Mouse (Mus musculus) megakaryocyte-erythroid progenitor cell, adult 5-6 weeks (primary cell): ENCODE measurements around the gene Cyfip2. TPM values are rescaled to one million over a fixed set of nuclear protein-coding genes. Genes with fewer than 3 reads are reported as not detected.
"Not testable (repeated sequence)": the region's sequence is repeated elsewhere in the genome, so short reads cannot be mapped to it uniquely, and the experiment has no call there.

Experiments used
- ATAC-seq: replicated peaks from 2 replicates; pipeline ENCODE4 v1.8.0; 2016; ENCODE audit warnings: mild to moderate bottlenecking, inconsistent platforms; ENCODE audit not compliant: severe bottlenecking, poor library complexity, low FRiP score, low TSS enrichment
- total RNA-seq, 2 experiments: library from RNA; stranded (forward) in 1 of 2; stranded (reverse) in 1 of 2; fragments of 200-1000, 215-1000 nt in 1 of 2; fragments of >200 nt in 1 of 2; fragmentation: Nextera tagmentation in 1 of 2; gene quantifications; 2 replicates each; pipeline ENCODE4 v1.2.3; 2014 to 2017

The Cyfip2 gene
- total RNA-seq, 2 experiments from 2014 or later = 36.6 to 56.1 TPM

DNA sequence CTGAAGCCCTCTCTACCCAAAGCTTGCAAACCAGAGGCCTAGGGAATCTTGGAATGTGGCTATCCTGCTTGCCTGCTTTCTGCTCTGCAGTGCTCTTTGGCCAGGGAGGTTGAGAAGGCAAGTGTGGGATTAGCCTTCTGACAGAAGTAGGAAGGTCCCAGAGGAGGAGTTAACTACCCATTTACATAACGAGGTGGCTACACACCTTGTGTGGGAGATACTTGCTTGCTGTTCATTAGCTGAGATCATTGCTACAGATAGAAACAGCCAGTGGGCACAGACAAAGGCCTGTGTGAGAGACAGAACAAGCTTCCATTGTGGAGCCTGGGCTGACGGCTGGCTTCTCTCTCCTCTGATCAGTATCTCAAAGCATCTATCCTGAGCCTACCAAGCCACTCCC lies 102.8 kb downstream of the Cyfip2 start:
- no peak for ATAC-seq

DNA sequence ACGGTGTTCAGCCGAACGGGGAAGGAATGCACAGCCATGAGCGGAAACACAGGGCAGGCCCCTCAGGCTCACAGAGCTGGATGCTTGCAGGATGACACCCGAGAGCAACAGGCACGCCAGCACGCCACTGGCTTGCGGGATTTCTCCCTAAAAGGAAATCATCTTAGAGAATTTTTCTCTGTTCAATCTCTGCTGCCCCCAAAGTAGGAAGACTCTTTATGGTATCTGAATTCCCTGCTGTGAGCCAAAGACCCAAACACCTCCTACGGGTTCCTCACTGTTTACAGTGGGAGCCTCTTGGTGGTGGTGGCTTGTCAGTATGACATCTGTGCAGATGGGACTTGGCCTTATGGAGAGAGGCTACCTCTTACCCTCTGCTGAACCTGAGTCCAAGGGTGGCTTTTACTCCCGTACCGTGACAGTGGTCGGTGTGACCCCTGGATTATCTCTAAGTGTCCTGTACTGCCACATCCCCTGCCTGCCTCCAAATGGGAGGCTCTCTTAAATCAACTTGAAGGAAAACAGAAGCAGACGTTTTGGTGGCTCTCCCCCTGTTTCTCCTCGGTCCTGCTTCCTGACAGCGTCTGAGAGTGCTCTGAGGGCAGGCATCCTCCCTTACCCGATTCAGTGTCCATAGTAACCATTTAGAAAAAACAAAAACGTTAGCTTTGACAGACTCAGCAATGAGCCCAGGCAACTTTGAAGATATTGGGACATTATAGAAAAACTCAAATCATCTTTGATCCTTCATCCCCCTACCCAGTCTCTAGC lies 106.8 kb downstream of the Cyfip2 start:
- ATAC-seq = no peak

GRCm38 (mm10) chr11:46204841-46205240 lies 107.8 kb downstream of the Cyfip2 start:
- ATAC-seq = no peak

DNA sequence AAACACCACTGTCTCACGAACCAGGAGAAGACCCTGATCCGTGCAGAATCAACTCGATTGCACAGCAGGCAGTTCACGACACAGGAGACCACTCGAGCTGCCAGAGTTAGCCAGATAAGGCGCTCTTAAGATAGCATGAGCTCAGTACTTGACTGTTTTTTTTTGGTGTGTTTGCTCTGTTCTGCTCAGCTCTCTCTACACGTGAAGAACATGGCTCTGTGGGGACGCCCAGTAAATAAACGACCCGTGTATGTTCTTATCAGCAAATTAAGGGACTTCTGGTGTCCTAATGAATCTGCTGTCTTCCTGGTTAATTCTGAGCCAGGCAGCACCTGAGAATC lies 110.1 kb downstream of the Cyfip2 start:
- ATAC-seq = no peak

DNA sequence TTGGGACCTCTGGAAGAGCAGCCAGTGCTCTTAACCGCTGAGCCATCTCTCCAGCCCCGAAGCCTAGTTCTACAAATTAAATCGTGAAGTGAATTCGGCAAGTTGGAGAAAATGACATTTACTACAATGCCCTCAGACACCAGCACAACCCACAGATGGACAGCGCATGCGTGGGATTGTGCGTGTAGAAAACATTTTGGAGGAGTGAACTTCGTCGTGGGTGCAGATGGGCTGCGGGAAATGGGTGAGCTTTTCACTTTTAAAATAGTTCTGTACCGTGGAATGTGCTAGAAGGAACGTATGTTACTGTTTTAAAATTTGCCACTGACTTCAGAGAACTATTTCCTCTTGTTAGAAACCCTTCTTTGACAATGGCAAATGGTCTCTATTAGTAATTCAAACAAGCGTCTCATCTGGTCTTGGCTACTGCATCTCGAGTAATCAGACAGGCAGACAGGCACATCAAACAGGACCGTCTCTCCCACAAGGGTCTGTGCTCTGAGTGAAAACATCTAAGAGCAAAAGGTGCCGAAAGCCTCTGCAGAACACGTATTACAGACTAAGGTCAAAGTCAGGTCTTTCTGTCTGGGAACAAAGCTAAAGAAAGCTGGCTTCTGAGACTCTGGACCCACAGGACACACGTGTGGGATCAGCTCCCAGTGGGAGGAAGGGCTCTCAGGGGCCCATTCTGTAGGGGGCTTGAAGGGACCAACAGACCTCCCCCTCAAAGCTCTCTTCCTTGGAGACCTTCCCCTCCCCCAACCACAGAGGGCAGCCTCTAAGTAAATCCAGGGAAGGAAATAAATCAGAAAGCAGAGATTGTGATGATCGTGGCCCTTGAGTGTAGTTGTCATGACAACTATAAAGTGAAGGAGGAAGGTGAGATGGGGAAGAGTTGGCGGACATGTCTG lies 110.8 kb downstream of the Cyfip2 start:
- no peak for ATAC-seq

- ATAC-seq = no peak
These were observed 112.0 kb downstream of the Cyfip2 start for GRCm38 (mm10) chr11:46200664-46201063.

DNA sequence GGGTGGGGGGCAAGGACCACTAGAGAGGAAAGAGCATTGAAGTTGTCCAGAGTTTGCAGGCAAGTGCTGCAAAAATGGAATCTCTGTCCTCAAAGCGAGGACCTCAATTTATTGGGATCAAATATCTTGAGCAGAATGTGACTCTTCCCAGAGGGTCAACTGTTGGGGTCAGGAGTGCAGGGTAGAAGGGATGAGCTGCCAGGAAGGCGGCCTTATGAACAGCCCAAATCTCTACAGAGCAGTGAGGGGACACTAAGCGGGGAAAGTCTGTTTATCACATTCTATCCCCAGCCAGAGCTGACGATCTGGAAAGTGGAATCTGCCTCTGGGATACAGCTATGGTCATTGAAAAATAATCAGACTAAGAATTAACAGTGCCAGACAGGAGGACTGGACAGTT lies 118.5 kb downstream of the Cyfip2 start:
- ATAC-seq = no peak

GRCm38 (mm10) chr11:46188283-46188682 lies 124.4 kb downstream of the Cyfip2 start:
- no peak for ATAC-seq

GRCm38 (mm10) chr11:46185486-46185885 lies 127.2 kb downstream of the Cyfip2 start:
- no peak for ATAC-seq

GRCm38 (mm10) chr11:46184946-46185345 lies 127.7 kb downstream of the Cyfip2 start:
- no peak for ATAC-seq

DNA sequence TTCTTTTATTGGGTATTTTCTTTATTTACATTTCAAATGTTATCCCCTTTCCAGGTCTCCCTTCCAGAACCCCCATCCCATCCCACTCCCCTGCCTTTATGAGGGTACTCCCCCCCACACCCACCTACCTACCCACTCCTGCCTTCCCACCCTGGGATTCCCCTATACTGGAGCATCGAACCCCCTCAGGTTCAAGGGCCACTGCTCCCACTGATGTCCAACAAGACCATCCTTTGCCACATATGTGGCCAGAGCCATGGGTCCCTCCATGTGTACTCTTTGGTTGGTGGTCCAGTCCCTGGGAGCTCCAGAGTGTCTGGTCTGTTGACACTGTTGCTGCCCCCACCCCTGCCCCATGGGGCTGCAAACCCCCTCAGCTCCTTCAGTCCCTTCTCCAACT lies 130.6 kb downstream of the Cyfip2 start:
- not testable (repeated sequence) for ATAC-seq

GRCm38 (mm10) chr11:46177246-46178043 lies 135.2 kb downstream of the Cyfip2 start:
- ATAC-seq = no peak

- no peak for ATAC-seq
These were observed 136.5 kb downstream of the Cyfip2 start for GRCm38 (mm10) chr11:46176155-46176554.

- no peak for ATAC-seq
These were observed 140.5 kb downstream of the Cyfip2 start for GRCm38 (mm10) chr11:46172128-46172527.

DNA sequence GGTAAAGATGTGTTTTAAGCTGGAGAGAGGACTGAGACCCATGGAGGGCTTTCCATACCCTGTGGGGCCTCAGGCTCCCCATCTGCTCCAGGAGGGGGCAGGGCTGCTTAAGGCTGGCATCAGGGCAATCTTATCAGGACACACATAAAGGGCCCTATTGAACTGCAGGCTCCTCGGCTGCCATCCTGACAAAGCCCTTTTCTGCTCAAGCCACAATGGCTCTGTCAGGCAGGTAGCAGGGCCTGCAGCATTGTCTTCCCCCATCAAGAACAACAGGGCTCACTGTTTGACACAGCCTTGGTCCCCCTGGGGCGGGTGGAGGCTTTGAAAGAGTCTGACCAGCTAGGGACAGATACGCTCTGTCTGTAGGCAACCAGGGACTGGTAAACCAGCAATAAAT lies 142.8 kb downstream of the Cyfip2 start:
- ATAC-seq = no peak

DNA sequence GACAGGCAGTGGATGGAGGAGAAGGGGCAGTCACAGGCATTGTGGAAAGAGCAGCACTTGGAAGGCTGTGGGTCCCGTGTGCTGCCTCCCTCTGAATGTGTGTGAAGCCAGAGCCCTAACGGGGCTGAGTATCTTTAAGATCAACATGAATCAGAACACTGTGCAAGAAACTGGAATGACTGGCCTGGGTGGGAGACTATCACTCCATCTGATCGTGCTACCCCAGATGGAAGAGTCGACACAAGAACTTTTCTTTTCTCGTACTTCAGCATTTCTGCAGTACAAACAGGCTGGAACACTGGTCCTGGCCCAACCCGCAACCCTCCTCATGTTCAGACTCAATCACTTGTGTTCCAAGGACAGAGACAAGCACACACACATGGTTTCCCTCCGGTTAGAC lies 144.2 kb downstream of the Cyfip2 start:
- no peak for ATAC-seq

- no peak for ATAC-seq
These were observed 146.6 kb downstream of the Cyfip2 start, which contains the start of gene Nipal4 for GRCm38 (mm10) chr11:46165866-46166585. Nipal4 (minus strand) TSS chr11:46166508.

- no peak for ATAC-seq
These were observed 155.2 kb downstream of the Cyfip2 start for GRCm38 (mm10) chr11:46157462-46157861.

- no peak for ATAC-seq
These were observed 155.7 kb downstream of the Cyfip2 start for GRCm38 (mm10) chr11:46156945-46157344.
